Mouse (Mus musculus): ENCODE results near the gene Marveld1. TPM values are rescaled to one million over a fixed set of nuclear protein-coding genes. Genes with fewer than 3 reads are reported as not detected.

Marveld1 gene
- polyA plus RNA-seq, 1 experiment from 2014 or later, result 34.3 TPM

GRCm38 (mm10) chr19:42196378-42196777, 49.2 kb downstream of the Marveld1 start:
- ChIA-PET CTCF (interaction anchor here (1.5 kb wide), 2 partner anchors 11 to 14 kb away, joined by 3 to 6 read pairs; no protein-coding TSS in a partner anchor), POLR2A (no interaction called here)
- in situ Hi-C loops (cut with MboI; ENCODE audit: low pct_unique_long_range_greater_than_20kb), result no loop called here
- H3K27me3 ChIP-seq, result peaks cover 19% of the 10 kb centered on the region
- no peak for TF ChIP-seq CTCF (IDR thresholded peaks at IDR 0.05)
- ATAC-seq (no peak), DNase-seq (ENCODE audit: low read depth, low spot score) (no peak)

GRCm38 (mm10) chr19:42197066-42197465, 49.9 kb downstream of the Marveld1 start:
- DNase-seq (ENCODE audit: low read depth, low spot score) (no peak), ATAC-seq (no peak)
- no peak for TF ChIP-seq CTCF (IDR thresholded peaks at IDR 0.05)
- peaks cover 26% of the 10 kb centered on the region for H3K27me3 ChIP-seq
- CTCF ChIA-PET, result interaction anchor here (0.7 to 1.5 kb wide), 3 partner anchors 12 to 75 kb away, joined by 3 to 6 read pairs (median 3); no protein-coding TSS in a partner anchor
- POLR2A ChIA-PET, result no interaction called here
- in situ Hi-C loops (cut with MboI; ENCODE audit: low pct_unique_long_range_greater_than_20kb), result no loop called here

- CTCF ChIA-PET, result interaction anchor here (1.0 to 1.5 kb wide), 2 partner anchors 12 to 75 kb away, joined by 3 to 6 read pairs; no protein-coding TSS in a partner anchor
- no peak for DNase-seq (ENCODE audit: low read depth, low spot score)
- no peak for ATAC-seq
- POLR2A ChIA-PET, result no interaction called here
- H3K27me3 ChIP-seq, result peaks cover 35% of the 10 kb centered on the region
- in situ Hi-C loops (cut with MboI; ENCODE audit: low pct_unique_long_range_greater_than_20kb), result no loop called here
- no peak for TF ChIP-seq CTCF (IDR thresholded peaks at IDR 0.05)
These were observed 50.8 kb downstream of the Marveld1 start for GRCm38 (mm10) chr19:42198026-42198425.

Other genes with a start within 250 kb of the Marveld1 start
- gene Pgam1, start 235.5 kb upstream of the Marveld1 start, polyA plus RNA-seq (2021), result 883 TPM
- gene Exosc1, start 214.0 kb upstream of the Marveld1 start, polyA plus RNA-seq (2021), result 47.2 TPM
- 87.9 TPM for gene Zdhhc16, start 213.9 kb upstream of the Marveld1 start, polyA plus RNA-seq (2021)
- 56.8 TPM for gene Mms19, start 166.2 kb upstream of the Marveld1 start, polyA plus RNA-seq (2021)
- 45.0 TPM for gene Ubtd1, start 165.6 kb upstream of the Marveld1 start, polyA plus RNA-seq (2021)
- 0.83 TPM for gene Ankrd2, start 111.4 kb upstream of the Marveld1 start, polyA plus RNA-seq (2021)
- 51.2 TPM for gene Hoga1, start 101.8 kb upstream of the Marveld1 start, polyA plus RNA-seq (2021)
- gene 4933411K16Rik, start 95.2 kb upstream of the Marveld1 start, polyA plus RNA-seq (2021), result 2.7 TPM
- 38.1 TPM for gene Morn4, start 61.0 kb upstream of the Marveld1 start, polyA plus RNA-seq (2021)
- gene Pi4k2a, start 56.9 kb upstream of the Marveld1 start, polyA plus RNA-seq (2021), result 47.6 TPM
- gene Avpi1, start 18.3 kb upstream of the Marveld1 start, polyA plus RNA-seq (2021), result 34.6 TPM
- 59.5 TPM for gene Zfyve27, start 16.6 kb downstream of the Marveld1 start, polyA plus RNA-seq (2021)
- 0.04 TPM for gene Sfrp5, start 54.9 kb downstream of the Marveld1 start, polyA plus RNA-seq (2021)
- 0.12 TPM for gene Golga7b, start 100.2 kb downstream of the Marveld1 start, polyA plus RNA-seq (2021)

Data from Patski (cell line).